Mouse (Mus musculus): Measurements from ENCODE around the gene Cul4a. TPM values are rescaled to one million over a fixed set of nuclear protein-coding genes. Genes with fewer than 3 reads are reported as not detected.

Gene Cul4a
- polyA plus RNA-seq, 1 experiment from 2014 or later = 47.1 TPM

GRCm38 (mm10) chr8:13156327-13157097 lies 51.1 kb downstream of the Cul4a start:
- H3K4me2 ChIP-seq (replicated peaks; ENCODE audit: low read depth) = no peak overlapping the region
- no peaks in the 10 kb centered on the region for H3K27me3 ChIP-seq (ENCODE audit: control insufficient read depth, insufficient read depth, low read length)
- ATAC-seq (ENCODE audit: low FRiP score, low TSS enrichment) = no peak
- H3K4me1 ChIP-seq (replicated peaks; ENCODE audit: control insufficient read depth, insufficient read depth) = peaks cover 4% of the 10 kb centered on the region
- no peaks in the 10 kb centered on the region for H3K9me3 ChIP-seq (ENCODE audit: control insufficient read depth, low read length)
- no peak overlapping the region for H3K4me3 ChIP-seq (ENCODE audit: low read depth, low read length)
- DNase-seq (ENCODE audit: low spot score) = no peak
- 72% methylated on average over 12 of the region's 12 CpGs for WGBS
- no peak for TF ChIP-seq CTCF (IDR thresholded peaks at IDR 0.05; ENCODE audit: low read depth)
- TF ChIP-seq EP300 (optimal IDR thresholded peaks at IDR 0.05) = no peak
- H3K36me3 ChIP-seq (ENCODE audit: control insufficient read depth, insufficient read depth, low read length) = no peaks in the 10 kb centered on the region
- no peak overlapping the region for H3K9ac ChIP-seq (ENCODE audit: low read length)
- no peak overlapping the region for H3K27ac ChIP-seq (replicated peaks)

DNA sequence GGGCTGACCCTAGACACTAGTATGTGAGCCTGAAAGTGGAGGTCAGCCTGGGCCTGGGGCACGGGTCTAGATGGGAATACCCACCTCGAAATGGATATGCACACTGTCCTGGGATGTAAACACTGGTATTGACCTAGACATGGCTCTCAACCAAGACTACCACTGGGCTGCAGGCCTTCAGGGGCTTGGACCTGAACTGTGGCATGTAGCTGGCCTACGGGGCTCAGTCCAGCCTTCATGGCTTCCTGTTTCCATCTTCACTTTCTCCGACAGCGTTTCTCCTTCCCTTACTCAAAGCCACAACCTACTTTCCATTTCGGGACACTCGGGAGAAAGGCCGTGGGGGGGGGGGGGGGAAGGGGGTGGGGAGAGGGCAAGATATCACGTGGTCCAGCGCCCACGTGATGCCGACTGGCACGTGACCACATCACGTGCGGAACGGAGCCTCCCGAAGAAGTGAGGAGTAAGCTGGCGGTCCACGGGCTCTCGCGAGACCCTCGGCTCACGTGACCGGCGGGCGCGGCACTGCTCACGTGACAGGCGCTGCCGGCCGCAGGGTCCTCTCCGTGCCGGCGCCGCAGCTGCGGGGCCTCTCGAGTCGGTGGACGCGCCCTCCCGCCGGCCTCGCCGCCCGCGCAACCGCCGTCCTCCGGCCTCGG lies 53.4 kb downstream of the Cul4a start, which contains the start of gene Lamp1:
Lamp1 (plus strand) TSS at position 444 of the 659 bp plus-strand sequence.
- Histone ChIP-seq H3K27ac (replicated peaks) (peak within 1 kb of the TSS; percentile 88), H3K27me3 (ENCODE audit: control insufficient read depth, insufficient read depth, low read length) (no peaks in the 10 kb centered on the region), H3K36me3 (ENCODE audit: control insufficient read depth, insufficient read depth, low read length) (no peaks in the 10 kb centered on the region), H3K4me3 (ENCODE audit: low read depth, low read length) (peak within 1 kb of the TSS; percentile 97), H3K4me1 (replicated peaks; ENCODE audit: control insufficient read depth, insufficient read depth) (peaks cover 4% of the 10 kb centered on the region), H3K9me3 (ENCODE audit: control insufficient read depth, low read length) (no peaks in the 10 kb centered on the region), H3K9ac (ENCODE audit: low read length) (peak within 1 kb of the TSS; percentile 99), H3K4me2 (replicated peaks; ENCODE audit: low read depth) (peak within 1 kb of the TSS; percentile 75)
- peak; percentile 99 for TF ChIP-seq EP300 (optimal IDR thresholded peaks at IDR 0.05)
- no peak for TF ChIP-seq CTCF (IDR thresholded peaks at IDR 0.05; ENCODE audit: low read depth)
- peak; percentile 95 for ATAC-seq (ENCODE audit: low FRiP score, low TSS enrichment)
- under 1% methylated on average over 37 of the region's 50 CpGs for WGBS
- DNase-seq (ENCODE audit: low spot score) = peak; percentile 99

GRCm38 (mm10) chr8:13159377-13159881 lies 54.0 kb downstream of the Cul4a start:
- no peaks in the 10 kb centered on the region for H3K9me3 ChIP-seq (ENCODE audit: control insufficient read depth, low read length)
- H3K9ac ChIP-seq (ENCODE audit: low read length) = peak overlapping the region; percentile 99
- TF ChIP-seq EP300 (optimal IDR thresholded peaks at IDR 0.05) (no peak), CTCF (IDR thresholded peaks at IDR 0.05; ENCODE audit: low read depth) (no peak)
- H3K27me3 ChIP-seq (ENCODE audit: control insufficient read depth, insufficient read depth, low read length) = no peaks in the 10 kb centered on the region
- no peaks in the 10 kb centered on the region for H3K36me3 ChIP-seq (ENCODE audit: control insufficient read depth, insufficient read depth, low read length)
- H3K4me2 ChIP-seq (replicated peaks; ENCODE audit: low read depth) = peak overlapping the region; percentile 75
- WGBS = under 1% methylated on average over 39 of the region's 49 CpGs
- ATAC-seq (ENCODE audit: low FRiP score, low TSS enrichment) = peak; percentile 69
- H3K4me3 ChIP-seq (ENCODE audit: low read depth, low read length) = peak overlapping the region; percentile 97
- DNase-seq (ENCODE audit: low spot score) = no peak
- H3K27ac ChIP-seq (replicated peaks) = peak overlapping the region; percentile 88
- peaks cover 4% of the 10 kb centered on the region for H3K4me1 ChIP-seq (replicated peaks; ENCODE audit: control insufficient read depth, insufficient read depth)

DNA sequence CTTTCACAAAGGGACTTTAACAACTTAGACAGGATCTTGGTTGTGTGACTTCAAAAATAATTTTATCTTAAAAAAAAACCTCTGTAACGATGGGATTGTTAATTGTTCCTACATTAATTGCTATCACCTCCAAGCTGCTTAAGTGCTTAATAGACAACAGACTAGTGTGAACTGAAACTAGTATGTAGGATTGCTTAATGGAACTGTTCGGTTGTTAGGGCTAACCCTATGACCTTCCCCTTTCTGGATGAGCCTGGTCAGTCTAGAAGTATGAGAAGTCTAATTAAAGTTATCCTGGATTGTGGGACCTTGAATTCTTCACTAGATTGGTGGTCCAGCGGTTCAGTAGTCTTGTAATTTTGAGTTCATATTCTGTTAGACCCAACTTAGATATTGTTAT lies 55.3 kb downstream of the Cul4a start:
- WGBS = 69% methylated on average over 3 of the region's 3 CpGs
- Histone ChIP-seq H3K4me1 (replicated peaks; ENCODE audit: control insufficient read depth, insufficient read depth) (peaks cover 4% of the 10 kb centered on the region), H3K4me3 (ENCODE audit: low read depth, low read length) (no peak overlapping the region), H3K27ac (replicated peaks) (no peak overlapping the region), H3K9ac (ENCODE audit: low read length) (peak overlapping the region; percentile 99; the same call in 1 of the 2 replicates), H3K9me3 (ENCODE audit: control insufficient read depth, low read length) (no peaks in the 10 kb centered on the region), H3K4me2 (replicated peaks; ENCODE audit: low read depth) (0 out of 2 replicates have a peak overlapping the region, but pooled peaks have one; percentile 75), H3K27me3 (ENCODE audit: control insufficient read depth, insufficient read depth, low read length) (no peaks in the 10 kb centered on the region), H3K36me3 (ENCODE audit: control insufficient read depth, insufficient read depth, low read length) (no peaks in the 10 kb centered on the region)
- no peak for TF ChIP-seq EP300 (optimal IDR thresholded peaks at IDR 0.05)
- TF ChIP-seq CTCF (IDR thresholded peaks at IDR 0.05; ENCODE audit: low read depth) = no peak
- no peak for DNase-seq (ENCODE audit: low spot score)
- no peak for ATAC-seq (ENCODE audit: low FRiP score, low TSS enrichment)

DNA sequence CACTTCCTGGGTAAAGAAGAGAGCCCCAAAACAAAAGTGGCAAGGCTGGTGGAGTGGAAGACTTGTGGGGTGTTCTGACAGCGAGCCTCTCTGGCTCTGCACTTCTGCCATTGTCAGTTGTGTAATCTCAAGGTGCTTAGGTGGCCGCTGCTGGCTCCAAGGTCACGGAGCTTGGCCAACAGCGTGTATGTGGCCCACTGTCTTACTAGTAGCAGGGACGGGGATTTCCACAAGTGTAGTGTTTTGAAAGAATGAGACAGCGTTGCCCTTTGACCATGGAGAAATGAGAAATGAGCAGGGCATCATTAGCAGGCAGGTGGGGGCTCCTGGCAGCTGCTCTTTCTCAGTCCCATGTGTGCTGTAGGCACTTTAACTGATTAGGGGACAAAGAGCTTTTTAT lies 56.7 kb downstream of the Cul4a start:
- no peak overlapping the region for H3K9ac ChIP-seq (ENCODE audit: low read length)

More for the DNA sequence above, 56.7 kb downstream of the Cul4a start:
- Histone ChIP-seq H3K36me3 (ENCODE audit: control insufficient read depth, insufficient read depth, low read length) (peaks cover 4% of the 10 kb centered on the region), H3K4me2 (replicated peaks; ENCODE audit: low read depth) (no peak overlapping the region), H3K4me3 (ENCODE audit: low read depth, low read length) (no peak overlapping the region), H3K4me1 (replicated peaks; ENCODE audit: control insufficient read depth, insufficient read depth) (peaks cover 4% of the 10 kb centered on the region), H3K27me3 (ENCODE audit: control insufficient read depth, insufficient read depth, low read length) (no peaks in the 10 kb centered on the region), H3K9me3 (ENCODE audit: control insufficient read depth, low read length) (no peaks in the 10 kb centered on the region), H3K27ac (replicated peaks) (no peak overlapping the region)
- ATAC-seq (ENCODE audit: low FRiP score, low TSS enrichment) = no peak
- 75% methylated on average over 6 of the region's 6 CpGs for WGBS
- no peak for TF ChIP-seq EP300 (optimal IDR thresholded peaks at IDR 0.05)
- no peak for TF ChIP-seq CTCF (IDR thresholded peaks at IDR 0.05; ENCODE audit: low read depth)
- DNase-seq (ENCODE audit: low spot score) = no peak

Data from stomach, postnatal 0 days (tissue).